Mouse (Mus musculus) myocyte (in vitro differentiated cells): ENCODE results near the gene Surf2.
A peak's percentile ranks its signal among the peaks of the same experiment; 100 is the strongest.

Source experiments
- CEBPB ChIP-seq: IDR thresholded peaks from 2 replicates; pipeline ENCODE4 v1.6.1; 2011; ENCODE audit warnings: mild to moderate bottlenecking, moderate library complexity; ENCODE audit not compliant: poor library complexity, insufficient read depth, severe bottlenecking
- E2F4 ChIP-seq: IDR thresholded peaks from one replicate; pipeline ENCODE4 v1.6.1; 2011; ENCODE audit warnings: mild to moderate bottlenecking, control low read depth, moderate library complexity; ENCODE audit not compliant: insufficient read depth
- MYOD1 ChIP-seq, 3 experiments: IDR thresholded peaks; one replicate each; pipeline ENCODE4 v1.6.1; 2011; ENCODE audit warnings: control low read depth in 2 of 3, low read depth in 2 of 3, mild to moderate bottlenecking in 2 of 3, moderate library complexity in 1 of 3; ENCODE audit not compliant: insufficient read length in 2 of 3, control insufficient read depth in 1 of 3
- MYOG ChIP-seq, 3 experiments: IDR thresholded peaks; one replicate each; pipeline ENCODE4 v1.6.1; 2011; ENCODE audit warnings: control low read depth in 2 of 3, low read depth in 2 of 3, mild to moderate bottlenecking in 2 of 3; ENCODE audit not compliant: insufficient read length in 2 of 3, control insufficient read depth in 1 of 3, insufficient read depth in 1 of 3
- POLR2A ChIP-seq: IDR thresholded peaks from one replicate; pipeline ENCODE4 v1.6.1; 2011; ENCODE audit warnings: low read depth, mild to moderate bottlenecking, control low read depth, moderate library complexity; ENCODE audit not compliant: insufficient read length
- POLR2AphosphoS2 ChIP-seq: IDR thresholded peaks from one replicate; pipeline ENCODE4 v1.6.1; 2011; ENCODE audit warnings: low read depth, control low read depth; ENCODE audit not compliant: insufficient read length
- TCF12 ChIP-seq: IDR thresholded peaks from one replicate; pipeline ENCODE4 v1.6.1; 2011; ENCODE audit warnings: mild to moderate bottlenecking, control low read depth; ENCODE audit not compliant: poor library complexity, insufficient read depth, severe bottlenecking
- USF1 ChIP-seq: IDR thresholded peaks from one replicate; pipeline ENCODE4 v1.6.1; 2011; ENCODE audit warnings: low read depth, mild to moderate bottlenecking, control low read depth, moderate library complexity

GRCm38 (mm10) chr2:26902467-26903220 is 13.5 kb upstream of the Surf2 start, which contains the start of gene Surf6:
- TF ChIP-seq POLR2A (peak; percentile 50), USF1 (no peak), POLR2AphosphoS2 (peak; percentile 43), E2F4 (peak; percentile 20), CEBPB (no peak), MYOD1 (IDR thresholded peaks at IDR 0.05; ENCODE audit: control insufficient read depth in 1 of 3, insufficient read length in 2 of 3, low read depth in 2 of 3) (peak; percentile 71 to 88 (median 75)), TCF12 (peak; percentile 18), MYOG (IDR thresholded peaks at IDR 0.05; ENCODE audit: control insufficient read depth in 1 of 3, insufficient read depth in 1 of 3, insufficient read length in 2 of 3, low read depth in 2 of 3) (peak; percentile 17 to 88 (median 77))
